Mouse (Mus musculus) cerebellum, adult 2 months (tissue): ENCODE measurements around the gene Apc2. TPM values are rescaled to one million over a fixed set of nuclear protein-coding genes. Genes with fewer than 3 reads are reported as not detected.

Experiments
- DNase-seq, 2 experiments: peaks; one replicate each; pipeline ENCODE4 v3.0.0; 2021
- H3K27ac ChIP-seq: fragments of 200-500 bp; 2 replicates; pipeline ENCODE4 v1.5.1; 2012; ENCODE audit warnings: low read length, control low read depth, inconsistent platforms; ENCODE audit not compliant: insufficient read depth
- H3K27me3 ChIP-seq: fragments of 200-500 bp; 2 replicates; pipeline ENCODE4 v1.6.1; 2012; ENCODE audit warnings: inconsistent platforms, mild to moderate bottlenecking, low read length, moderate library complexity; ENCODE audit not compliant: control insufficient read depth, insufficient read depth
- H3K4me1 ChIP-seq: fragments of 200-500 bp; 2 replicates; pipeline ENCODE4 v1.6.1; 2011; ENCODE audit warnings: low read length; ENCODE audit not compliant: control insufficient read depth, insufficient read depth
- H3K4me3 ChIP-seq: fragments of 200-500 bp; replicated peaks from 2 replicates; pipeline ENCODE3; 2011; ENCODE audit warnings: mild to moderate bottlenecking, low read depth, low read length, control low read depth; ENCODE audit not compliant: insufficient read depth
- CTCF ChIP-seq: fragments of 200-500 bp; IDR thresholded peaks from 2 replicates; pipeline ENCODE4 v1.5.1; 2011; ENCODE audit warnings: low read depth, mild to moderate bottlenecking, control low read depth, low read length, moderate library complexity, borderline replicate concordance; ENCODE audit not compliant: insufficient read depth
- POLR2A ChIP-seq: fragments of 200-500 bp; IDR thresholded peaks from 2 replicates; pipeline ENCODE4 v1.6.1; 2011; ENCODE audit warnings: low read length, control low read depth, borderline replicate concordance; ENCODE audit not compliant: insufficient read depth
- WGBS: fragments of 180-500 bp; shearing (Covaris S2); methylation state at CpG from one replicate; pipeline ENCODE4 v1.1.7; 2018; 5-methylcytosine and 5-hydroxymethylcytosine counted together
- polyA plus RNA-seq: library from polyadenylated mRNA; depleted of rRNA; stranded (reverse); fragments of >200 nt; gene quantifications from 2 replicates; pipeline ENCODE4 v1.2.3, GENCODE M21; 2012

The Apc2 gene
- polyA plus RNA-seq, 1 experiment, result 67.1 TPM

DNA sequence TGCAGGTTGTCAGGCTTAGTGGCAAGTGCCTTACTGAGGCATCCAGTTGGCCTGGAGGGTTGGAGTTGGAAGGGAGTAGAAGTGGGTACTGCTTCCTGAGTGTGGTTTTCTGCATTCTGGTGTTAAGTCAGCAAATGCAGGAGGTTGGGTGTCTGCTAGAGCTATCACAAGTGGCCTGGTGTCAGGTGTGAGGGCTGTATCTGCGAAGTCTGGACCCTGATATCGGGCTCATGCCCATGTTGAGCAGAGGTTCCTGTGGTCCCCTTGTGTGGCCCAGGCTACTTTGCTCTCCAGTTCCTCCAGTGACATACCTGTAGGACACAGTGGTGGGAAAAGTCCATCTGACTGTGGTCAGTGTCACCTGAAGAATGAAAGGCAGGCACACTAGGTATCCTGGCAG is 25.7 kb upstream of the Apc2 start:
- Histone ChIP-seq H3K4me1 (peaks cover 48% of the 10 kb centered on the region), H3K27me3 (no peaks in the 10 kb centered on the region), H3K27ac (0 out of 2 replicates have a peak overlapping the region, but pooled peaks have one; percentile 64), H3K4me3 (peak overlapping the region; percentile 26)
- no peak for DNase-seq
- WGBS, result 81% methylated on average over 2 of the region's 2 CpGs
- TF ChIP-seq POLR2A (no peak), CTCF (no peak)

DNA sequence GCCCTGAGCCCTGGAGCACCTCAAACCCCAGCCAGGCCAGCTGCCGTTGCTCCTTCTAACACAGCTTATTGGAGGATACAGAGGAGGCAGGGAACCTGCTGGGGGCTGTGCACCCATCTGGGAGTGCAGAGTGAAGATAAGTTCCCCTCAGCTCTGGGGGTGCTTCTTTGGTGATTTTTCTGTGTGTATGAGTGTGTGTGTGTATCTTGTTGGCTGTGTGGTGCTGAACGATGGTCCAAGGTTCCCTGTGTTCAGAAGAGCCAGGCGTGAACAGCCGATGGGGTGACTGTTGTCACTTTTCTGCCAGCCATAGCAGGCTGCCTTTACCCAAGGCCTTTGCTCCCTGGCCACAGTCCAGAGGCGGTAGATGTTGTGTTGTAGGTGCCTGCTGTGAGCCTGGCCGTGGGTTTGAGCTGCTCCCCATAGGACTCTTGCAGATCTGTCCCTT is 25.0 kb upstream of the Apc2 start:
- DNase-seq, result peak in 1 of 2 experiments; percentile 63
- Histone ChIP-seq H3K4me3 (no peak overlapping the region), H3K4me1 (peaks cover 48% of the 10 kb centered on the region), H3K27me3 (no peaks in the 10 kb centered on the region), H3K27ac (peak overlapping the region; percentile 64)
- WGBS, result 5% methylated on average over 6 of the region's 6 CpGs
- TF ChIP-seq CTCF, result no peak
- TF ChIP-seq POLR2A, result no peak

DNA sequence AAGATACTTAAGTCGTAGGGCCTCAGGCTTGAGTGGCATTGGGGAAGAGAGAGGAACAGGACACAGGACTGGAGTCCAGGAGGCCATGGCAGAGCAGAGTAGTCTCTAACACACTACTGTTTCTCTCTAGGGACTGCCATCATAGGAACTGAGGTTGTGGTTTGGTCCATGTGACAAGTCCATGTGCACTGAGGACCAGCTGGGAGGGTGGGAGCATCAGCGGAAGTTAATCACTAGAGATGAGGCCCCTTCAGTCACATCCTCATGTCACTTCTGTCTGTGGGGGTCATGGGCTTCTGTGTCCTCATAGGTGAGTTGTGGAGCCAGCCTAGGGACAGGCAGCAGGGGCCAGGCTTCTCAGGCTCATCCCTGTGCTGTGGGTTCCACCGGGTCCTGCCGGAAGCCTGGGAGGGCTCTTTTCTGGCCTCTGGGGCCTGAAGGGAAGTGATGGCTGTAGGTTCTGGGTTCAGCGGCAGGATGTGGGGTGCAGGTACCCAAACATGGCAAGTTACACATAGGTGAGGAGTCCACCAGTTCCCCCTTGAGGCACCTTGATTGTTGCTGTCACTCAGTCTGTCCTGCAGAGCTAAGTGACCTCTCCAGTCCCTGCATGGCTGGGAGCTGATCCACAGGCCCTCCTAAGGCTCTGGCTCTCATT is 24.5 kb upstream of the Apc2 start:
- peak overlapping the region; percentile 64 for H3K27ac ChIP-seq
- no peaks in the 10 kb centered on the region for H3K27me3 ChIP-seq
- 31% methylated on average over 5 of the region's 5 CpGs for WGBS
- H3K4me1 ChIP-seq, result peaks cover 48% of the 10 kb centered on the region
- H3K4me3 ChIP-seq, result peak overlapping the region; percentile 2
- no peak for DNase-seq
- TF ChIP-seq POLR2A, result no peak
- TF ChIP-seq CTCF, result no peak

DNA sequence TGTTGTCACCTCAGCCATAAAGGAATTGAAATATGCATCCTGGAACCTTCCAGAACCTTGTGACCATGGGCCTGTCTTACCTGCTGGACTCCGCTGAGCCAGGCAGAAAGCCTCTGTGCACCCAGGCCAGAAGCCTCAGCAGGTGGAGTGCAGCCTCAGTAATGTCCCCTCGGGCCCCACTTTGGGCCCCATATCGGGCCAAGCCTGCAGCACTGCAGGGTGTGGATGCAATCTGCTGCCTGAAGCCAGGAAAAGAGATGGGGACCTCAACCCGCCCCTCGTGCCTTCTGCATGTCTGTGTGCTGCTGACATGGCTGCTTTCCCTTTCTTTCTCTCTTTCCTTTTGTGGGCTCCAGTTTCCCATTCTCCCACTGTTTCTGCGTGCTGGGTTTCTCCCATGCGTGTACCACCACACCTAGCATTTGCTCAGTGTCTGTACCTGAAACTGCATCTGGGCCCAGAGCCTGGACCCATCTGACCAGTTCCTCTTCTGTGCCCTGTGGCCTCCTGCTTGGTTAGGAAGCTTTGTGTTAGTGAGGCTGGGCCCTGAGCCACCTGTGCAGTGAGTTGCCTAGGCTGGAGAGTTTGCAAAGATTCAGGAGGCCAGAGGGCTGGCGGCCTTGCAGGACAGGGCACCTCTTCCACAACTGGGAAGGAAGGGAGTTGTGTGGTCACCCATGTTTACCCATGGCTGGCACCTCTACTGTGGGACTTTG is 23.7 kb upstream of the Apc2 start:
- no peak for TF ChIP-seq CTCF
- no peak for TF ChIP-seq POLR2A
- WGBS, result 36% methylated on average over 8 of the region's 8 CpGs

DNA sequence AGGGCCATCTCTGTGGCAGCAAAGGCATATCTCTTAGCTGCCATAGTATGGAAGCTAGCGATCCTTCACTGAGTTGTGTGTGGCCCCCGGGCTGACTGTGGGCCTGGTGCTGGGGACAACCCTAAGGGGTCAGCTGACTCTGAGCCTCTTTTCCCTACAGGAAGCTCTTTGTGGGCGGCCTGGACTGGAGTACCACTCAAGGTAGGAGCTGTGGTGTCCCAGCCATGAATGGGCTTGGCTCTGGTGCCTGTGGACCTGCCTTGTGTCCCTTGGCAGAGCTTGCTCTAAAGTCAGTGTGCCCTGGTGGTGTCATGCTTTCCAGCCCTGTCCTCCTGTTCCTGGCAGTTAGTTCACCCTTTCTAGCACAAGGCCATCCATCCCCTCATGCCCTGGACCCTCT is 21.9 kb upstream of the Apc2 start:
- Histone ChIP-seq H3K27me3 (no peaks in the 10 kb centered on the region), H3K4me3 (no peak overlapping the region), H3K27ac (no peak overlapping the region), H3K4me1 (peaks cover 40% of the 10 kb centered on the region)
- no peak for DNase-seq
- 70% methylated on average over 3 of the region's 3 CpGs for WGBS
- TF ChIP-seq POLR2A (no peak), CTCF (no peak)

More for the DNA sequence above, 23.7 kb upstream of the Apc2 start:
- H3K27me3 ChIP-seq, result no peaks in the 10 kb centered on the region
- DNase-seq, result no peak
- H3K4me1 ChIP-seq, result peaks cover 48% of the 10 kb centered on the region
- peak overlapping the region; percentile 2 for H3K4me3 ChIP-seq
- peak overlapping the region; percentile 64 for H3K27ac ChIP-seq

DNA sequence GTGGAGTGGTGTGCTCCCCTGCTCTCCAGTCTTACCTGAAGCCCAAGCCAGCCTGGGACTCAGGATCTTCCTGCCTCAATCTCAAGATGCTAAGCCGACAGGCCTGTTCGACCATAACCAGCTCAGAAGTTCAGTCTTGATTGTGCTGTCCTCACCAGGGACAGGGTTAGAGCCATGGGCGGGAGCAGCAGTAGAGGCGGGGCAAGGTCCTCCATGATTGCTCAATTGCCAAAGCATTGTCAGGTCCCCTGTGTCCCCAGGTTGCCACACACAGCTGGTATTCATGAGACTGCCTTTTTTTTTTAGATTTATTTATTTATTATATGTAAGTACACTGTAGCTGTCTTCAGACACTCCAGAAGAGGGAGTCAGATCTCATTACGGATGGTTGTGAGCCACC is 19.5 kb upstream of the Apc2 start:
- Histone ChIP-seq H3K4me3 (no peak overlapping the region), H3K27me3 (no peaks in the 10 kb centered on the region), H3K27ac (no peak overlapping the region), H3K4me1 (peaks cover 28% of the 10 kb centered on the region)
- 81% methylated on average over 5 of the region's 5 CpGs for WGBS
- no peak for DNase-seq
- TF ChIP-seq CTCF, result no peak
- no peak for TF ChIP-seq POLR2A

DNA sequence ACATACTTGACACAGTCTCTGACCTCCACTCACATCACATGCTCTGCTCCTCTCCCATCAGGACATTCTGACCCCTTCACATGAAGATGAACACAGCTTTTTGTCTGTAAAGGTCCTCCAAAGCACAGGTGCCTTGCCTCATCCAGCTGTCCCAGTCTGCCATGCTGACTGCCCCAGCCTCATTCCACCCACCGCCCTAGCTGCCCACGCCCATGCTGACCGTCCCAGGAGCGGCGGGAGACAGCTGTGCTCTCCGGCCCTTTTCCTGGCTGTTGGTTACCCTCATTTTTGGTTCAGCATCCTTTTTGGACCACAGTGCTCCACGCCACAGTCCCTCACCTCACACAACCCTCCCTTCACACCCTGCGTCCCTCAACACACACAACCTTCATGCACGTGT is 17.4 kb upstream of the Apc2 start:
- Histone ChIP-seq H3K4me3 (no peak overlapping the region), H3K4me1 (peaks cover 34% of the 10 kb centered on the region), H3K27me3 (no peaks in the 10 kb centered on the region), H3K27ac (no peak overlapping the region)
- TF ChIP-seq CTCF (no peak), POLR2A (no peak)
- WGBS, result 90% methylated on average over 9 of the region's 9 CpGs
- DNase-seq, result no peak

- no peak overlapping the region for H3K4me3 ChIP-seq
- TF ChIP-seq POLR2A (no peak), CTCF (no peak)
- 81% methylated on average over 12 of the region's 12 CpGs for WGBS
- H3K27me3 ChIP-seq, result no peaks in the 10 kb centered on the region
- no peak for DNase-seq
- no peak overlapping the region for H3K27ac ChIP-seq
- peaks cover 33% of the 10 kb centered on the region for H3K4me1 ChIP-seq
These were observed 16.5 kb upstream of the Apc2 start for GRCm38 (mm10) chr10:80279273-80279672.
